Mouse (Mus musculus): Measurements from ENCODE around the gene Gm20388. TPM values are rescaled to one million over a fixed set of nuclear protein-coding genes. Genes with fewer than 3 reads are reported as not detected.
A peak's percentile ranks its signal among the peaks of the same experiment; 100 is the strongest.

Gene Gm20388
- total and polyA plus RNA-seq, 2 experiments from 2014 or later: 51.3 TPM; not detected in 1

- H3K4me2 ChIP-seq (ENCODE audit: low read depth): no peak overlapping the region
- no peak for TF ChIP-seq CTCF (IDR thresholded peaks at IDR 0.05; ENCODE audit: low read depth)
- no peaks in the 10 kb centered on the region for H3K4me1 ChIP-seq (ENCODE audit: insufficient read depth)
- 87% methylated on average over 7 of the region's 7 CpGs for WGBS
- H3K27ac ChIP-seq (ENCODE audit: low read depth, low read length): no peak overlapping the region
- DNase-seq (no peak), ATAC-seq (no peak)
- H3K9me3 ChIP-seq (ENCODE audit: low read length): no peaks in the 10 kb centered on the region
- H3K36me3 ChIP-seq (ENCODE audit: insufficient read depth): peaks cover 75% of the 10 kb centered on the region
- H3K4me3 ChIP-seq (ENCODE audit: low read depth, low read length): no peak overlapping the region
- H3K27me3 ChIP-seq (ENCODE audit: insufficient read depth, low read length): no peaks in the 10 kb centered on the region
- no peak overlapping the region for H3K9ac ChIP-seq
Observed at GRCm38 (mm10) chr8:120089511-120089910, 178.9 kb downstream of the Gm20388 start.

- Histone ChIP-seq H3K4me2 (ENCODE audit: low read depth) (no peak overlapping the region), H3K4me1 (ENCODE audit: insufficient read depth) (no peaks in the 10 kb centered on the region), H3K9ac (no peak overlapping the region), H3K9me3 (ENCODE audit: low read length) (no peaks in the 10 kb centered on the region), H3K36me3 (ENCODE audit: insufficient read depth) (peaks cover 60% of the 10 kb centered on the region), H3K27ac (ENCODE audit: low read depth, low read length) (no peak overlapping the region), H3K4me3 (ENCODE audit: low read depth, low read length) (no peak overlapping the region), H3K27me3 (ENCODE audit: insufficient read depth, low read length) (no peaks in the 10 kb centered on the region)
- ATAC-seq (no peak), DNase-seq (no peak)
- WGBS: 90% methylated on average over 3 of the region's 3 CpGs
- no peak for TF ChIP-seq CTCF (IDR thresholded peaks at IDR 0.05; ENCODE audit: low read depth)
Observed at GRCm38 (mm10) chr8:120091032-120091431, 180.4 kb downstream of the Gm20388 start.

- no peaks in the 10 kb centered on the region for H3K27me3 ChIP-seq (ENCODE audit: insufficient read depth, low read length)
- no peak overlapping the region for H3K27ac ChIP-seq (ENCODE audit: low read depth, low read length)
- no peaks in the 10 kb centered on the region for H3K4me1 ChIP-seq (ENCODE audit: insufficient read depth)
- no peak overlapping the region for H3K4me3 ChIP-seq (ENCODE audit: low read depth, low read length)
- H3K9me3 ChIP-seq (ENCODE audit: low read length): no peaks in the 10 kb centered on the region
- H3K36me3 ChIP-seq (ENCODE audit: insufficient read depth): peaks cover 40% of the 10 kb centered on the region
- no peak overlapping the region for H3K4me2 ChIP-seq (ENCODE audit: low read depth)
- H3K9ac ChIP-seq: no peak overlapping the region
- no peak for DNase-seq
- WGBS: 100% methylated on average over 3 of the region's 3 CpGs
- ATAC-seq: no peak
- no peak for TF ChIP-seq CTCF (IDR thresholded peaks at IDR 0.05; ENCODE audit: low read depth)
Observed at GRCm38 (mm10) chr8:120093103-120093502, 182.5 kb downstream of the Gm20388 start.

GRCm38 (mm10) chr8:120094801-120095200, 184.2 kb downstream of the Gm20388 start:
- Histone ChIP-seq H3K9ac (no peak overlapping the region), H3K4me3 (ENCODE audit: low read depth, low read length) (no peak overlapping the region), H3K27ac (ENCODE audit: low read depth, low read length) (no peak overlapping the region), H3K36me3 (ENCODE audit: insufficient read depth) (peaks cover 35% of the 10 kb centered on the region), H3K4me2 (ENCODE audit: low read depth) (no peak overlapping the region), H3K9me3 (ENCODE audit: low read length) (no peaks in the 10 kb centered on the region), H3K4me1 (ENCODE audit: insufficient read depth) (no peaks in the 10 kb centered on the region), H3K27me3 (ENCODE audit: insufficient read depth, low read length) (no peaks in the 10 kb centered on the region)
- DNase-seq: no peak
- no peak for TF ChIP-seq CTCF (IDR thresholded peaks at IDR 0.05; ENCODE audit: low read depth)
- ATAC-seq: no peak
- 87% methylated on average over 10 of the region's 10 CpGs for WGBS

- Histone ChIP-seq H3K4me2 (ENCODE audit: low read depth) (no peak overlapping the region), H3K36me3 (ENCODE audit: insufficient read depth) (peaks cover 21% of the 10 kb centered on the region), H3K4me1 (ENCODE audit: insufficient read depth) (peaks cover 4% of the 10 kb centered on the region), H3K9me3 (ENCODE audit: low read length) (no peaks in the 10 kb centered on the region), H3K27me3 (ENCODE audit: insufficient read depth, low read length) (no peaks in the 10 kb centered on the region), H3K9ac (no peak overlapping the region), H3K4me3 (ENCODE audit: low read depth, low read length) (no peak overlapping the region), H3K27ac (ENCODE audit: low read depth, low read length) (no peak overlapping the region)
- no peak for TF ChIP-seq CTCF (IDR thresholded peaks at IDR 0.05; ENCODE audit: low read depth)
- ATAC-seq (no peak), DNase-seq (no peak)
- WGBS: 85% methylated on average over 2 of the region's 2 CpGs
Observed at GRCm38 (mm10) chr8:120096486-120096885, 185.8 kb downstream of the Gm20388 start.

GRCm38 (mm10) chr8:120100388-120101067, 189.9 kb downstream of the Gm20388 start:
- Histone ChIP-seq H3K27ac (ENCODE audit: low read depth, low read length) (peak overlapping the region; percentile 94), H3K4me1 (ENCODE audit: insufficient read depth) (peaks cover 12% of the 10 kb centered on the region), H3K27me3 (ENCODE audit: insufficient read depth, low read length) (no peaks in the 10 kb centered on the region), H3K4me3 (ENCODE audit: low read depth, low read length) (peak overlapping the region; percentile 84), H3K36me3 (ENCODE audit: insufficient read depth) (no peaks in the 10 kb centered on the region), H3K4me2 (ENCODE audit: low read depth) (peak overlapping the region; percentile 97), H3K9ac (peak overlapping the region; percentile 89), H3K9me3 (ENCODE audit: low read length) (no peaks in the 10 kb centered on the region)
- ATAC-seq: no peak
- 5% methylated on average over 25 of the region's 25 CpGs for WGBS
- DNase-seq: no peak
- no peak for TF ChIP-seq CTCF (IDR thresholded peaks at IDR 0.05; ENCODE audit: low read depth)

GRCm38 (mm10) chr8:120101068-120101972, 190.7 kb downstream of the Gm20388 start, which contains the start of gene Zdhhc7:
Zdhhc7 (minus strand) TSS chr8:120101482.
- DNase-seq (peak; percentile 89), ATAC-seq (peak; percentile 90)
- H3K36me3 ChIP-seq (ENCODE audit: insufficient read depth): no peaks in the 10 kb centered on the region
- H3K9ac ChIP-seq: peak within 1 kb of the TSS; percentile 89
- TF ChIP-seq CTCF (IDR thresholded peaks at IDR 0.05; ENCODE audit: low read depth): no peak
- H3K27me3 ChIP-seq (ENCODE audit: insufficient read depth, low read length): no peaks in the 10 kb centered on the region
- H3K9me3 ChIP-seq (ENCODE audit: low read length): no peaks in the 10 kb centered on the region
- peaks cover 12% of the 10 kb centered on the region for H3K4me1 ChIP-seq (ENCODE audit: insufficient read depth)
- under 1% methylated on average over 88 of the region's 88 CpGs for WGBS
- H3K4me2 ChIP-seq (ENCODE audit: low read depth): peak within 1 kb of the TSS; percentile 97
- peak within 1 kb of the TSS; percentile 84 for H3K4me3 ChIP-seq (ENCODE audit: low read depth, low read length)
- peak within 1 kb of the TSS; percentile 94 for H3K27ac ChIP-seq (ENCODE audit: low read depth, low read length)

Measured in forebrain, postnatal 0 days (tissue).